Mouse (Mus musculus) frontal cortex, postnatal 36 days (tissue): ENCODE results near the gene Cog7.

Experiments
- DNase-seq, 2 experiments: peaks; one replicate each; pipeline ENCODE4 v3.0.0; 2022; ENCODE audit warnings: low spot score in 2 of 2

The Cog7 gene

DNA sequence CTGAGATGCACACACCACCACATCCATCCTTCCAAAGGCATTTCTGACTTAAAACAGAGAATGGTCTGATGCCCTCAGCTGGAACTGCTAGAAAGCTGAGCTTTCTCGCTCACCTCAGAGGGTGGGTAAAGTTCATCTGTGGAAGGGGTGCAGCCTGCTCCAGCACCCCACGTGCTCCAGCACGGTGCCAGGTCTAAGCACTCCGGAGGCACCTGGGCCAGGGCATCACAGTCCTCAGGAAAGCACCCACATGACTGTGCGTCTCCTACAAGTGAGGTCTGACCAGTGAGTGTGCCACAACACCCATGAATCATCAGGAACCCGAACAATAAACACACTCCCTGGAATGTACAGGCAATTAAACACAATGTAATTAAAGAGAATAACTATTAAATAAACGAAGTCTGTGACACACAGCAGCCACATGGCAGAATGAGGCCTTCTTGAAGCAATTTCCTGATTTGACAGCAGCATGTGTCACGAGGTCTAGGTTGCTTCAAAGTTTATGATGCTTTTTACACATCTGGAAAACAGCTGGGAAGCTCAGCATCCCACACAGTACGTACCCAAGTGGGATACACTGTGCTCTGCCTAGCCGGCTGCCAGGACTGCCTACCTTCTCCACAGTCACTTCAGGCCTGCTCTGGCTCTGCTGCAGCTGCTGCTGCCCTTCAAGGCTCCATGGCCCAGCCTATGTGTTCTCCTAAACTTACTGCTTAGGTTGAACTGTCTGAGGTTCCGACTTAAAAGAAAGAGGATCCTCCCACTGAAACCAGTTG is 26.4 kb downstream of the Cog7 start:
- DNase-seq: no peak

DNA sequence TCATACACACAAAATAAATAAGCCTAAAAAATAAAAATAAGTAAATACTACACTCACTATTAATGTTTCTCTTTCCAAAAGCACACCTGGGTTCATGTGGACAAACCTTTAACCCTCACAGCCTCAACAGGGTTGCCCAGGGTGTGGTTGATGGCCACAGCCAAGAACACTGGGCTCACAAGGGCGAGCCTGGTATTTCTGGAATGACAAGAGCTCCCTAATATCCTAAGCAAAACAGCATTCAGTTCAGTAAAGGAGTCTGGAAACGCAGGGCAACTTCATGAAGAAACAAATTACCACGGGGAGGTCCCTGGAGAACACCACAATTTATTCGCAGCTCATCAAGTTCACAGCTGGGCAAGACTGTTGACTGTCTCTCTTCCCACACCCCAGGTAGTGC is 34.0 kb downstream of the Cog7 start:
- DNase-seq: no peak

DNA sequence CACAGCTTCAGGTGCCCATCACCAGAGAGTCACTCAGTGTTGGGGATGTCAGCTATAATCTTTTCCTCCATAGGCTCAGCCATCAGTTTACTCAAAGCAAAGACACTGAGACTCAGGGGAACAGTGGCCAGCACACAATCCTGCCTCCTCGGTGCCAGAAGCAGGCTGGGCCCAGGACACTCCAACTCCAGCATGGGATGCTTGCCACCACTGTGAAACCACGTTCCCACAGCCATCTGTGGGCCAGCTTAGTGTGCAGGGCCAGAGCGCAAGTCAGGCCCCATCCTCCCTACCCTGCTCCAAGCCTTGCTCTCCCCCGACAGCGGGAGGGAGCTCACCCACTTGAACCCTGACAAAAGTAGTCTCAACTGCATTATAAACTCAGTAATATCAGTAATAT is 35.3 kb downstream of the Cog7 start:
- no peak for DNase-seq

DNA sequence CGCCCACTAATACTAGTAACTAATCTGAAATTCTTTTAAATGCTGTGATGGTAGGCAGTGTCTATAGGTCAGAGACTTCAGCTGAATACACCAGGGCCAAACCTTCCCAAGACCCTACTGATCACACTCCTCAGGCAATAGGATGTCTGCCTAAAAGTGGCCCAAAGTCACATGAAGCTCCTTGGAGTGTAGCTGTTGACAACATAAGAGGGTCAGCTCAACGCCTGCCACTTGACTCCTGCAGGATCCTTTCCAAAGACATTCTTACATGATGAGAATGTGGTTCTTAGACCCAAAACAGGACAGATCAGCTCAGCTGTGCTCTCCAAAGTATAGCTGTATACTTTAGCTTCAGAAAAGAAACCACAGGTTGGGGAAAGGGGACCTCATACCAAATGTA is 39.1 kb downstream of the Cog7 start:
- no peak for DNase-seq

DNA sequence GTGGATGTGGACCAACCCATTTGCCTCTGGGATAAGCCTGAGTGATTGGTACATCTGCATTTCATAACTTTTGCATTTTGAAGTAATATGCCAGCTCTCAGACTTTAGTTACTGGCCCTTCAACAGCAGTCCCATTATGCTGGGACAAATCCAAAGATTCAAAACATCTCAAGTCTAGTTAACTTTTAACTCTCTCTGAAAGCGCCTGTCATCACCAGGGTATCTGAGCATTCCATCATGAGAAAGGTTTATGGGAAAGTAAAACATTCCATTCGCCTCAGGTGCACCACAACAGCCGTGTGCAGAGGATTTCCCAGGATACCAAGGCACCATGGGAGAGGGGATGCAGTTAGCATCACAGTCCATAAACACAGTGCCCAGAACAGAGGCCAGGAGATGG is 39.9 kb downstream of the Cog7 start:
- DNase-seq: no peak

DNA sequence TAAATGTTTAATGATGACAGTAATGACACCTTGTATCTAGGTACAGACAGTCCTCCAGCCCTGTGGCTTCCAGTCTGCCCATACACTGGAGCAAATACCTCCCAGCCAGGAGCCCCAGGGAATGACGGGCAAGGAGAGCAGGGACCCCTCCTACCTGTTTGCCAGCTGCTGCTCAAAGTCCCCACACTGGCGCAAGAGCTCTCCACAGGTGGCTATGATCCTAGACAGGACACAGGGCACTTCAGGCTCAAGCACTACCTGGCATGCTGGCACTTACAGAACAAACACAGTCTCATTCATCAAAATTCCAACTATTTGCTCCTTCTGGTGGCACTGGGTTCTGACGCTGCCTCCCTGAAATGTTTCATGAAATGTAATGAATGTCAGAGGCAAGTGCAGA is 40.5 kb downstream of the Cog7 start:
- no peak for DNase-seq

DNA sequence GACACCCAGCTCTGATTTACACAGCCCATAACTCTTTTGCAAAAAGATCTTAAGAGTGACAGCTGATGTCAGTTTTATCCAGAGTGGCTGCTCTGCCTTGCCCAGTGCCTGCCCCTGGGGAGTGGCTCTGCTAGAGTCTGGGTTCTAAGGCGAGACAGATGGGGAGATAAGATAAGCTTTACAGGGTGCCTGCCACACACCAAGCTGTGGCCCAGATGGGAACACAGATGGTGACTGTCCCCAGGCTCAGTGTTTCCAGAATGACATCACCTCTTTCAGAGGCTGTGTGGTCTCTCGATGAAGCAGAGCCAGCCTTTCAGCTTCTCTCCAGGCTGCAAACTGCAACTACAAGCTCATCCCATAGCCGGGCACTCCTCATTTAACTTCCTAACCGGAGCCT is 41.8 kb downstream of the Cog7 start:
- DNase-seq: peak; percentile 75 to 85

DNA sequence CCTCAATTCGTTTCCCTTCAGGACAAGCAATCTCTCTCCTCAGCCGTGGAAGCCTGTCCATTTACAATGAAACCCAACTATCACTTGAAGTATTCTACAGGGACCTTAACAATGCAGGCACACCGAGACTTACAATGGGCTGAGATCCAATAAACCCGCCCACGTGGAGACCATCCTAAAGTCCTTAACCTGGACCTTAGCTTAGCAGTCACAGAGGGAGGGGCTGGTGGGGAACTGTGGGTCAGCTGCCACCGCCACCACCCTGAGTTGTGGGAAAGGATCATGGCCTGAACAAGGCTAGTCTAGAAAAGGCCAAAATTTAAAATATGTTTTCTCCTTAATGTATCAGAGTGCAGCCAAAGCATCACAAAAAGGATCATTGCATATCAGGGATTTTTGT is 42.3 kb downstream of the Cog7 start:
- DNase-seq: no peak

DNA sequence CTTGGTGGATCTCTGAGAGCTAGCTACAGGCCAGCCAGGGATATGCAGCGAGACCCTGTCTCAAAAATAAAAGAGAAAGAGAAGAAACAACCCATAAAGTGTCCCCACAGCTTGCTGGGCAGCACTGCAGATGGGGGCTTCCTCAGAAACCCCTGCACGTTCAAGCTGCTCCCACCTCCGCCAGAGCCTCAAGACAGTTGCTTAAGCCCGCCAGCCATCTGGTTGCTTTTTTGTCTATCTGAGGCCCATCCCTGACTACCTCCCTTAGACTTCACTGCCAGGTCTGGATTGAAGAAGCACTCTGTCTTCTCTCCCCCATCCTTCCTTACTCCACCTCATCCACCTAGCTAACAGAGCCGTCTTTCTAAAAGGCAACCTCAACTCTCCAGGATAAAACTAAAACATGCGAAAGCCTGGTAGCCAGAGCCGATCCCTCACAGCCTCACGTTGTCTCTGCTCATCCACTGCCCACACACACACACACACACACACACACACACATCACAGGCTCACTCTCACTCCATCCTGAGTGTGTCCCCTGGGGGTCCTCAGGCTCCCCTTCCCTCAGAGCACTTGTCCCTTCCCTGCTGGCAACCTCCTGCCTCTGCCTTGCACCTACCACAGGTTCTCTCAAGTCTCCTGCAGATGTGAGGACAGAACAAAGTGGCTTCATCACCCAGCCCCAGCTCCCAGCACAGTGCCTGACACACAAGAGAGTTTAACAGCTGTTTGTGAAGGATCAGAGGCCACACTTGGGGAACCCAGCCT is 43.2 kb downstream of the Cog7 start:
- peak in 1 of 2 experiments; percentile 8 for DNase-seq

DNA sequence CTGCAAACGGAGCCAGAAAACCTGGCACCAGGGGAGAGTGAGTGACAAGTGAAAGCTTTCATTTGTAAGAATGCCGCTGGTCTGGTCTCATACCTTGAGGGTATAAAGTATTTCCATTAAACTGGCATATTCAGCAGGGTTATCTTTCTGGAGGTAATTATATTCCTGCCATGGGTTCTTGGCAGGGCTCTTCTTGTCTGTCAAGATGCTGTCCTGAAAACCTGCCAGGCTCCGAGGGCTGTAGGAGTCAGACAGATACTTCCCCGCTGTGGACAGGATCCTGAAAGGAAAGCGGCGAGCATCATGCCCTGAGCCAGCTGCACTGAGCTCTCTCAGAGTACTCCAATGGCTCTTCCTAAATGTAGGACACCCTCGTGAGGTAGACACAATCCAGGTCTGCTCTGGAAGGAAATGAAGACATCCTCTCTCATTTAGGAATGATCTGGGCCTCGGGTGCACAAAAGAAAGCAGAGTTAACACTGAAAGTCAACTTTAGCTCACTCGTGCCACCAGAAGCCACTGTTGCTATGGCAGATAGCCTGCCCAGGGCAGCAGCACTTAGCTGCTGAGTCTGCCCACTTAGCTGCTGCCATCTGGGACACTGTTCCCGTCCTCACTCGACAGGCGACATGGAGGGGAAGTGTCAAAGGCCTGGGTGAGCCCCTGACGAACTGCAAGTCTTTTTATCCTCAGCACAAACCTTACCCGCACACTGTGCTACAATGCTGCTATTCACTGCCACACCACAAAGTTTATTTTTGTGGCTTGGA is 44.5 kb downstream of the Cog7 start:
- DNase-seq: peak in 1 of 2 experiments; percentile 12

DNA sequence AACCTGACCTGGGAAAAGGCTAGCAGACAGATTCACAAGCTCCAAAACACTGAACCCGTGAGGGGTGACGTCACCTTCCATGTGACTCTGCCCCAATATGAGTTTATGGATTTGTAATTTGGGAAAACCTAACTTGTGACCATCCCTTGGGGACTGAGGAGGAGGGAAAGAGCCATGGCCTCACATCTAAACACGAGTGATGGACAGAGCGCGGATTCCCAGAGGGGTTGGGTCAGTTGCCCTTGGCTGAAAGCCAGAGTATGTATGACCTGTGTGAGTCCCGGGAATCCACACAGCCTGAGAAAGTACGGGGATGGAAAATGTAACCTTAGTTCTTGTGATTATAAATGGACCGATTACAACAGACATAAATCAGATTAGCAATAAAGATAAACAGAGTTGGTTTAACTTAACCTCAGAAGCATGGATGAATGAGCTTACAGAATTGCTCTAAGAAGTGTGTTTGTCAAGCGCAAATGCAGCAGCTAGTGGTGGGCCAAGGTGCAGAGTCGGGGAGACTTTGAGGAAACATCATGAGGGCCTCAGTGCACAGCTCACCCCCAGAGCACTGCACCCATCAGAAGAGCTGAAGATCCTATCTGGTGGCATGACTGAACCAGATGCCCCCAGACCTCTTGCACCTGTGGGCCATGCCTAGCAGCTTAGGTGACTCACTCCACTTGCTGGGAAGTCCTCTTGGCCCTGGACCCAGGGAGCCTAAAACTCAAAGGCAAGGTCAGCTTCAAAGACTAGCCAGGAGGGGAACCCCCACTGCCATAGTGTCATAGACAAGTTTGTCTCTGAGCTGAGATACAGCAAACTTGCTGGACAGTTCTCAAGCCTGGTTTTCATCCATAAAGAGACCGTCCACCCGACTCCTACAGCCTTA is 45.4 kb downstream of the Cog7 start:
- no peak for DNase-seq

DNA sequence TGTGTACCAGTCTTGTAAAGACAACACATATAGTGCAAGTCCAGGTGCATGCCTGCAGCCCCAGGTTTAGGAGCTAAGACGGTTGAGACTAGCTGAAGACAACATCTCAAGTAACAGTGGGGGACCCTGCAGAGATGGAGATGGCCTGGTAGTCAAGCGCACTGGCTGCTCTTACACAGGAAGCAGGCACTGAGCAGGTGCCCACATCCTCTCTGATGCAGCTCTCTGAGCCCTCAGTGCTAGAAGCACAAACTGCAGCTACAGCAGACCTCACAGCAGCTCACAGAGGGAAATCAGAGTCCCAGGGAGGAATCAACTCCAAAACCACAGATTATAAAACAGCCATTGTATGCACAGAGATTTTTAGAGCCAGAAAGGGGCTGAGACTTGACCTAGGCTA is 47.2 kb downstream of the Cog7 start:
- DNase-seq: no peak

DNA sequence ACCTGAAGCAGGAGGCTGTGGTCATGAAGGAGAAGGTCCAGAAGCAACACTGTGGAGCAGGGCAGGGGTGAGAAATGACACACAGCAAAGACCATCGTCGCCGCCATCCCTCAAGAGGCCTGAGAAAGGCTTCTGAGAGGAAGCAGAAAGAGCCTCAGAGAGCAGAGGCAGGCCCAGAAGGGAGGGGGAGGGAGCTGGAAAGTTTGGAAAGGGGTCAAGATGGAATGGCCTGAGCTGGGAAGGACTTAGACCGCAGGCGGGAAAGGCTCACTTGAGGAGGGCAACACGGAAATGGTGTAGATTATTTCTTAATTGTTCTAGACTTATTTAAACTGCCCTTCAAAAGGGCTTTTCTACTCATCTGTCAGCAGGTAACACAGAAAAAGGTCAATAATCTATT is 47.8 kb downstream of the Cog7 start:
- DNase-seq: no peak

DNA sequence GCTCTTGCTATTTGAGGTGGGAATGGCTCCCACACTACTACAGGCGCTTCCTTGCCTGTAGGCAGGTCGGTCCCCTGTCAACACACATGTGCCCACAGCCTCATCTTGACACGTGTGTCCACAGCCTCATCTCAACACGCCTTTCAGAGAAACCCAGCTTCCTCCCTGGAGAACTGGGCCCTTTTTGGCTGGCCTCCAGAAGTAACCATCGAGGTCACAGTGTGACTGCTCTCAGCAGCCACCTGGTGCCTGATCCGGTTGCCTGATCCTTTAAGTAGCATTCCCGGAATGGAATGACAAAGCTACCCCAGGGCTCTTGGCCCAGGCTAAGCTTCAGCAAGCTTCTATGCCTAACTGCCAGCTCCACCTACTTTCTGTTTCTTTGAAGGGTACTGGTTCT is 50.3 kb downstream of the Cog7 start:
- DNase-seq: no peak

DNA sequence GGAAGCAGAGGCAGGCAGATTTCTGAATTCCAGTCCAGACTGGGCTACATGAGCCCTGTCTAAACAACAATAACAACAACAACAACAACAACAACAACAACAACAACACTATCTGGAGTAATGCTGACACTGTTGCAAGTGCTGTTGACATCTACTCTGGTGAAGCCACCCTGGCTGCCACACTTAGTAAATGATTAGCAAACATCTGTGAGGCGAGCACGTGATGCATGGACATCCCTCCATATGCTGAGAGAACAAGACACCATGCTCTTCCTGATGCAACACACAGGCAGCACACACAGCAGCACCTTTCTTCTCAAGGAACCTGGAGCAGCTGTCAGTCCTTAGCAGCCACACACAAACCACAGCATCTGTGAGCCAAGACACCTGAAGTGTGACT is 53.6 kb downstream of the Cog7 start:
- DNase-seq: no peak

DNA sequence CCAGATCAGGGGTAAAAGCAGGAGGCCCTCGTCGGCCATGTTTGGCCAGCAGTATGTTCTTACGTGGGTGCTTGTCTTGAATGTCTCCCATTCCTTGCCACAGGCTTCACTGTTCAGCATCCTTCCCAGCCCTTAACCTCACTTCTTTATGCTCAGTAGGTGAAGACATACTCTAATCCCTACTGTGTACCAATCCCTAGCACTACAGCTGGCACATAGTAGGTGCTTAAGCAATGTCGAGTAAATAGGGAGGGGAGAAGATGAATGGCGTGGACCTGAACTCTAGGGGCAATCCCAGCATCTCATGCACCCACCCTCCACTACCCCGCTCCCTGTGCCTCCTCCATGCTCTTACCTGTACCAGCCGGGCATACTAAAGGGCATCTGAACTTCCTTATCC is 57.1 kb downstream of the Cog7 start:
- no peak for DNase-seq

DNA sequence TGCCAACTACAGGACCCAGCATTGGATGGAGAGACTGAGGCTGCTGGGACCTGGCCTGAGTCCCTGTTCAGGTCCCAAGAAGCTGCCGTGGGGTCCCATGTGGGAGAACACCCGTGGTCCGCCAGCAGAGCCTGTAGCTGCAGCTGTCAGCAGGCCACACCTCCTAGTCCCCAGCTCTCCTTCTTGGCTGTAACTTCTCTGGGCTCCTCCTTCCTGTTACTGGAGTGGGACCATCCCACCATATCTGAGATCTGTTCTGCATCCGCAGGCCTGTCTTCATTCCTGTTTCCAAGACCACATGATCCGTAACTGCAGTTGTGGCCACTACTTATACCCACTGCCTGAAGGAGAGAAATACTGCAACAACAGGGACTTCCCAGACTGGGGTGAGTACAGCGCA is 67.6 kb downstream of the Cog7 start:
- DNase-seq: no peak

DNA sequence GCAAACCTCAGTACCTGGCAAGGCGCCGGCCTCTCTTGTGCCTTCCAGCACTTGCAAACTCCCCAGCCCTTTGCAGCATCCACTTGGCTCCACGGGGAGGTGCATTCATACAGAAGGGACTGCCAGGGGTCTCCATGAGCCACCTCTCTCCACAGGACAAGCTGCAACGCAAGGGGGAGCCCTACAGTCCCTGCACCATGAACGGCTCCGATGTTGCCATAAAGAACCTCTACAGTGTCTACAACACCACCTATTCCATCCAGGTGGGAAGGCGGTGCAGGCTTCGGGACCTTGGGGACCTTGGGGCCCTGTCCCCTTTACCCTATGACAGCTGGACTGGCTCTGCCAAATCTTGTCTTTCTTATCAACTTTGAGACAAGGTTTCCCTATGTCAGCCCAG is 69.3 kb downstream of the Cog7 start:
- DNase-seq: no peak

DNA sequence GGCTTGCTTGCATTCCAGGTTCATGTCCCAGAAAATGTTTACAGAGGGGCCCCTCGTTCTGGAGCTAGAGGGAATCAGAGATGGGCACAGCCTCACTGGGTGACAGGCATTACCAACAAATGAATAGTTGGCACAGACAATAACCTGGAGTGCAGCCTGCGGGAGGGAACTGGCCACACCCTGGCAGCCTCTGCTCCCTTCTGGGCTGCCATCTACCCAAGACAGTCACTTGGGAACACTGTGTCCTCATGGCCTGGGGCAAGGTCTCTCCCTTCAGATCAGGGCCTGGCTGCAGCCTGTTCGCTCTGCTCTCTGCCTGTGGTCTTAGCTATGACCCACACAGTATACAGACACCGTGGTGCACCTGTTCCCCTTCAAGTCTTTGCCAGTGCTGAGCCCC is 74.6 kb downstream of the Cog7 start:
- DNase-seq: no peak

DNA sequence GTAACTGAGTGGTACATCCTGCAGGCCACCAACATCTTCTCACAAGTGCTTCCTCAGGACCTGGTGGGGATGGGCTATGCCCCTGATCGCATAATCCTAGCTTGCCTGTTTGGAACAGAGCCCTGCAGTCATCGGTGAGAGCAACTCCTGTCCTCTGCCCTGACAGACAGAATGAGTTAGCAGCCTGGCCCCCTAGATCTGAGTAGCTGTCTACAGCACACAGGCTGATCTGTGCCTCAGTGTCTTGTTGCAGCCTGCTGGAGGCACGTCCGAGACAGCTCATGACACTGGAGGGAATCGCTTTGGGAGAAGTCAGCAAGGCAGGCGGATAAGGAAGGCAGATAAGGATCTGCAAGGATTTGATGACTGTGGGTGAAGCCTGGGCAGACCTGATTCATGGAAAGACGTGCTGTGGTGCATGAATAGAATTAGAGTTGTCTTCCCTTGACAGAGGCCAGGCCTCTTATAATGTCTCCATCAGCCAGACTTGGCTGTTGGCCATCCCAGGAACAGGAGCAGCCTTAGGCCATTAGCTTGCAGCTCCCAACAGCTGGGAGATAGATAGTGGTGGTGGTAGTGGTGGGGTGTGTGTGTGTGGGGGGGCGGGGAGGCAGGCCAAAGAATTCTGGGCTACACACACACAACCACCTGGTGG is 78.6 kb downstream of the Cog7 start:
- no peak for DNase-seq

DNA sequence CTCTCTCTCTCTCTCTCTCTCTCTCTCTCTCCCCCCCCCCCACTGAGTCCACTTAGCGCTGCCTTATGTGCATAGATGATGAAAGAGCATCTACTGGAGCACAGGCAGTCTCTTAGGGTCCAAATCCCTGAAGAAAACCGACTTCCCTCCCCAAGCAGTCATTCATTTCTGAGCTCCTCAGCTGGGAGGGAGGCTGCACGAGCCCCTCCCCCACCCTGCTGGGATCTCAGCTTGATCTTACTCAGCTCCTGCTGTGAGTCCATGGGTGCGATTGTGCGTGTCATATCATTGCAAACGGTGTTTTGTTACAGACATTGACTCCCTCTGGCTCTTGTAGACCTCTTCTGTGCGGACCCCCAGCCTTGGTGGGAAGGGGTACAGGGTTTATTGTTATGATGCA is 81.6 kb downstream of the Cog7 start:
- DNase-seq: no peak
